Mouse (Mus musculus) lung, postnatal 0 days (tissue): ENCODE data around the gene Cdh4. TPM values are rescaled to one million over a fixed set of nuclear protein-coding genes. Genes with fewer than 3 reads are reported as not detected.
A peak's percentile ranks its signal among the peaks of the same experiment; 100 is the strongest.

Source experiments
- ATAC-seq: fragments of 200-750 bp; cut with Nextera tagmentation; 2 replicates; pipeline ENCODE4 v1.8.0; 2017; ENCODE audit warnings: moderate library complexity
- DNase-seq: peaks from one replicate; pipeline ENCODE4 v3.0.0-alpha.2; 2016; ENCODE audit warnings: low spot score
- H3K27ac ChIP-seq: fragments of 300-500 bp; sonication (generic); 2 replicates; pipeline ENCODE4 v1.5.1; 2014; ENCODE audit warnings: antibody characterized with exemption, mild to moderate bottlenecking, low read length, mixed read lengths
- H3K27me3 ChIP-seq: fragments of 300-500 bp; sonication (generic); replicated peaks from 2 replicates; pipeline ENCODE4 v1.6.1; 2014; ENCODE audit warnings: low read length, mixed read lengths; ENCODE audit not compliant: insufficient read depth
- H3K36me3 ChIP-seq: fragments of 300-500 bp; sonication (generic); 2 replicates; pipeline ENCODE4 v1.6.1; 2014; ENCODE audit warnings: low read length, mixed read lengths; ENCODE audit not compliant: insufficient read depth
- H3K4me1 ChIP-seq: fragments of 300-500 bp; sonication (generic); 2 replicates; pipeline ENCODE4 v1.6.1; 2014; ENCODE audit warnings: antibody characterized with exemption, low read depth, low read length, mixed read lengths; ENCODE audit not compliant: insufficient read depth
- H3K4me2 ChIP-seq: fragments of 300-500 bp; sonication (generic); replicated peaks from 2 replicates; pipeline ENCODE4 v1.6.1; 2014; ENCODE audit warnings: low read depth, mild to moderate bottlenecking, low read length, moderate library complexity, mixed read lengths
- H3K4me3 ChIP-seq: fragments of 300-500 bp; sonication (generic); 2 replicates; pipeline ENCODE4 v1.5.1; 2014; ENCODE audit warnings: low read depth, low read length
- H3K9ac ChIP-seq: fragments of 300-500 bp; sonication (generic); replicated peaks from 2 replicates; pipeline ENCODE4 v1.6.1; 2014; ENCODE audit warnings: low read depth, mild to moderate bottlenecking
- H3K9me3 ChIP-seq: fragments of 300-500 bp; sonication (generic); 2 replicates; pipeline ENCODE4 v1.6.1; 2016; ENCODE audit warnings: low read length, mixed read lengths
- CTCF ChIP-seq: IDR thresholded peaks from 2 replicates; pipeline ENCODE4 v1.5.1; 2016; ENCODE audit warnings: antibody characterized with exemption, mild to moderate bottlenecking
- EP300 ChIP-seq: IDR thresholded peaks from 2 replicates; pipeline ENCODE4 v1.6.1; 2016; ENCODE audit warnings: antibody characterized with exemption, mild to moderate bottlenecking, control low read depth
- WGBS: fragments of 180-500 bp; shearing (Covaris S2); extraction: QIAGEN DNeasy Blood & Tissue Kit; methylation state at CpG from one replicate; pipeline ENCODE4 v1.1.7; 2014; 5-methylcytosine and 5-hydroxymethylcytosine counted together
- polyA plus RNA-seq: library from polyadenylated mRNA; unstranded; fragments of >200 nt; fragmentation: Nextera tagmentation; extraction: Ambion mirVana; gene quantifications from 2 replicates; pipeline ENCODE4 v1.2.1, GENCODE M21; 2015

The Cdh4 gene
- polyA plus RNA-seq, result 2.6 and 3.4 TPM in 2 replicates

DNA sequence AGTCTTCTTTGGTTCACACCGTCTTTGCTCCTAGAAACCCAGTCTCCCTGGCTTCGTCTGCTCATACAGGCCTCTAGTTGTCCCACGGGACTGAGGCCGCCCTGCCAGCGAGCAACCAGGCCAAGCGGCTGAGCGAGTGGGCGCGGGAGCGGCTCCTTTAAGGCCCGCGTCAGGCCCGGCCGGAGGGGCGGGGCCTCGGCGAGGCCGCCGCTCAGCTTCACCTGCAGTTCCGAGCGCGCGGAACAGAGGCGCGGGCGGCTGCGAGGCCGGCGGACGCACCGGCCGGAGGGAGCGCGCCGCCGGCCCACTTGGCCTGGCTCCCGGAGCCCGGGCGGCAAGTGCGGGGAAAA lies at the start of gene Cdh4:
Cdh4 (plus strand) TSS at position 241 of the 350 bp plus-strand sequence.
- Histone ChIP-seq H3K4me3 (peak within 1 kb of the TSS; percentile 55), H3K36me3 (no peaks in the 10 kb centered on the region), H3K4me2 (peak within 1 kb of the TSS; percentile 94), H3K27me3 (peaks cover 19% of the 10 kb centered on the region), H3K9ac (0 out of 2 replicates have a peak within 1 kb of the TSS, but pooled peaks have one; percentile 19), H3K27ac (no peak within 1 kb of the TSS), H3K4me1 (no peaks in the 10 kb centered on the region), H3K9me3 (no peaks in the 10 kb centered on the region)
- TF ChIP-seq CTCF (no peak), EP300 (no peak)
- 3% methylated on average over 29 of the region's 40 CpGs for WGBS
- DNase-seq (peak; percentile 68), ATAC-seq (peak; percentile 88)

DNA sequence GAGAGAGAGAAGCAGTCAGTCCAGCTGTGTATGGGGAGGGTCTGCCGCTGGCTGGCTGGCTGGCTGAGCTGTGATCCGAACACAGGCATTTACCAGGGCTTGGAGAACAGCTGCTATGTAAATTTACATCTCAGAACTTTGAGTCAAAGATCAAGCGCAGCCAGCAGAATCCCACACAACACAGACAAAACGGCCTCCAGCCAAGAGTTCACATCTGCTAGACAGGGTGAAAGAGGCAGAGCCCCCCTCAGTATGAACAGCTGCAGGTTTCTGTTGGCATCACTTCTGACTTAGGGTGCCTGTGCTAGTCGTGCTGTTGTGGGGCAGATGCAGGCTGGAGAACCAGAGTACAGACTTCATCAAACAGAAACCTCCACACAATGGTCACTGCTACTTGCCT lies 46.8 kb upstream of the Cdh4 start:
- DNase-seq (no peak), ATAC-seq (no peak)
- no peaks in the 10 kb centered on the region for H3K9me3 ChIP-seq
- TF ChIP-seq CTCF, result no peak
- TF ChIP-seq EP300, result no peak
- WGBS, result 28% methylated on average over 5 of the region's 5 CpGs
- H3K4me2 ChIP-seq, result no peak overlapping the region
- no peaks in the 10 kb centered on the region for H3K36me3 ChIP-seq
- no peaks in the 10 kb centered on the region for H3K27me3 ChIP-seq
- no peaks in the 10 kb centered on the region for H3K4me1 ChIP-seq
- H3K9ac ChIP-seq, result no peak overlapping the region
- H3K27ac ChIP-seq, result no peak overlapping the region
- H3K4me3 ChIP-seq, result no peak overlapping the region

DNA sequence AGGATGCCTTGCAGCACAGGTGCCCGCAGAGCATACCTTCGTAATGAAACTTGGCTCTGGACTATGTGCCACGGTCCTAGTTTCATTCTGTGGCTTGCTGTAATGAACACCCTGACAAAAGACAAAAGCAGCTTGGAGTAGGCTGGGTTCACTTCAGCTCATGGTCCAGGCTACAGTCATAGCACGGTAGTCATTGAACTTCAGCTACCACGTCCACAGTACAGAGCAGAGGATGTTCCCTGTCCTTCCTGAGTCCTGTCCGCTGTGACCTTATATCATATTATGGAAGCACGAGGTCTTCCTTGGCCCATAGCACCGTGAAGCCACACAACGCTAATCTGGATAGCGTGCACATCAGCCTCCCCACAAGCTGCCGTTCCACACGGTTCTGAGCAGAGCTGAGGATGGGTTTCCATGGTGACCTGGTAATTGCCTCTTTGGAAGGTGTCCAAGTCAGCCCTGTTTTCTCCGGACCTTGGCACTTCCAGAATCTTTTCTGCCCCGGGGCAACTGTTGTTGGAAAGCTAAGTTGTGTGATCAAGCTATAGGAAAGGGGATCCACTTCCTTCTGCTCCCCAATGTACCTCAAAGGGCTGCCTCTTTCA lies 42.5 kb upstream of the Cdh4 start:
- Histone ChIP-seq H3K27me3 (no peaks in the 10 kb centered on the region), H3K27ac (no peak overlapping the region), H3K4me2 (no peak overlapping the region), H3K9ac (no peak overlapping the region), H3K9me3 (no peaks in the 10 kb centered on the region), H3K36me3 (no peaks in the 10 kb centered on the region), H3K4me3 (no peak overlapping the region), H3K4me1 (no peaks in the 10 kb centered on the region)
- TF ChIP-seq EP300 (no peak), CTCF (no peak)
- DNase-seq, result no peak
- WGBS, result 73% methylated on average over 14 of the region's 14 CpGs
- ATAC-seq, result no peak

GRCm38 (mm10) chr2:179410866-179411561 lies 31.2 kb upstream of the Cdh4 start:
- 59% methylated on average over 8 of the region's 8 CpGs for WGBS
- Histone ChIP-seq H3K27ac (no peak overlapping the region), H3K4me2 (no peak overlapping the region), H3K9me3 (no peaks in the 10 kb centered on the region), H3K4me3 (no peak overlapping the region), H3K36me3 (no peaks in the 10 kb centered on the region), H3K4me1 (no peaks in the 10 kb centered on the region), H3K9ac (no peak overlapping the region), H3K27me3 (no peaks in the 10 kb centered on the region)
- no peak for TF ChIP-seq EP300
- no peak for TF ChIP-seq CTCF
- DNase-seq (no peak), ATAC-seq (no peak)

GRCm38 (mm10) chr2:179412966-179413365 lies 29.3 kb upstream of the Cdh4 start:
- Histone ChIP-seq H3K27ac (no peak overlapping the region), H3K4me3 (no peak overlapping the region), H3K27me3 (no peaks in the 10 kb centered on the region), H3K4me2 (no peak overlapping the region), H3K4me1 (no peaks in the 10 kb centered on the region), H3K9me3 (no peaks in the 10 kb centered on the region), H3K9ac (no peak overlapping the region), H3K36me3 (no peaks in the 10 kb centered on the region)
- ATAC-seq (no peak), DNase-seq (no peak)
- TF ChIP-seq CTCF (no peak), EP300 (no peak)
- 56% methylated on average over 2 of the region's 2 CpGs for WGBS

DNA sequence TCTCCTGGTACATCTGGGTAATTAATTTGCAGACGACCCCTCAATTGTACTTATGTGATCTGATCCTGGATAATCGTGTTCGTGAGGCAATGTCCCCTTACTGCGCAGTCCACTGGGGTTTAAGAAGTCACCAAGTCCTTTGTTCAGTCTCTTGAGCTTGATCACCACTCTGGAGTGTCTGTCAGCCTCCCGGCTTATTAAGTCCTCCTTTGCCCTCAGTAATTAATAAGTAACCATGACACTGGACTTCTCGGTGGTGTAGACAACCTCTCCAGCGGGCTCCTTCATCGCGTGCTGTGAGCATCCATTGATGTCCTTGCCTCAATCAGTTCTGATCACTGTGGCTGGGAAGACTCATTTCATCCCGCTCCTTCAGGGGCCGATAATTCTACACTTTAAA lies 28.0 kb upstream of the Cdh4 start:
- WGBS, result 64% methylated on average over 11 of the region's 11 CpGs
- DNase-seq, result no peak
- Histone ChIP-seq H3K9ac (no peak overlapping the region), H3K4me2 (no peak overlapping the region), H3K4me3 (no peak overlapping the region), H3K27me3 (no peaks in the 10 kb centered on the region), H3K27ac (no peak overlapping the region), H3K9me3 (no peaks in the 10 kb centered on the region), H3K4me1 (no peaks in the 10 kb centered on the region), H3K36me3 (no peaks in the 10 kb centered on the region)
- no peak for ATAC-seq
- TF ChIP-seq CTCF (no peak), EP300 (no peak)
